Comparison of ENCODE assay signal across 22 mouse cellular contexts in genomic region chr17:59382225-59383106, GRCm38 (mm10).
DNase-seq lines count a peak whose midpoint lies in the region; ATAC-seq and TF ChIP-seq lines count a peak whose summit lies in the region.
"Had no signal": no experiment of that assay in that cellular context is flagged by ENCODE, and none has a peak within 500 bp of the region (broad histone marks: within the 10 kb centered on the region; RNA-seq: fewer than 3 reads in every experiment).

No protein-coding gene starts in this region.

- WGBS in forebrain, embryonic 16.5 days = 29% methylated on average over 7 of the region's 7 CpGs
- WGBS in forebrain, embryonic 10.5 days = 75% methylated on average over 7 of the region's 7 CpGs
- WGBS in limb, embryonic 15.5 days = 40% methylated on average over 7 of the region's 7 CpGs

- no peak for TF ChIP-seq CTCF in C2C12 (IDR thresholded peaks at IDR 0.05; ENCODE audit: control insufficient read depth, insufficient read depth, insufficient read length)
- TF ChIP-seq CTCF in Patski (IDR thresholded peaks at IDR 0.05) = no peak

- H3K4me2 ChIP-seq in forebrain, embryonic 16.5 days (ENCODE audit: low read length) = no peak overlapping the region
- peak overlapping the region; percentile 19; the same call in 1 of the 2 replicates for H3K4me2 ChIP-seq in limb, embryonic 15.5 days
- H3K4me2 ChIP-seq: heart, embryonic 11.5 days; hindbrain, embryonic 15.5 days; liver, embryonic 11.5 days; midbrain, embryonic 11.5 days; neural tube, embryonic 15.5 days had no signal

- H3K27ac ChIP-seq in forebrain, embryonic 16.5 days (ENCODE audit: low read length) = no peak overlapping the region
- no peak overlapping the region for H3K27ac ChIP-seq in forebrain, embryonic 10.5 days
- peak overlapping the region; percentile 57 for H3K27ac ChIP-seq in limb, embryonic 15.5 days
- H3K27ac ChIP-seq: gastrocnemius, adult 2 months; hindbrain, embryonic 15.5 days; neural tube, embryonic 15.5 days had no signal

- in situ Hi-C loops in Patski (cut with MboI; ENCODE audit: low pct_unique_long_range_greater_than_20kb) = no loop called here

- H3K36me3 ChIP-seq in forebrain, embryonic 16.5 days (ENCODE audit: control insufficient read depth, insufficient read depth) = no peaks in the 10 kb centered on the region
- H3K36me3 ChIP-seq in forebrain, embryonic 10.5 days (replicated peaks) = no peaks in the 10 kb centered on the region
- H3K36me3 ChIP-seq in C2C12 (ENCODE audit: control insufficient read depth, insufficient read depth) = no peaks in the 10 kb centered on the region
- H3K36me3 ChIP-seq in limb, embryonic 15.5 days = no peaks in the 10 kb centered on the region
- H3K36me3 ChIP-seq: hindbrain, embryonic 15.5 days; neural tube, embryonic 15.5 days had no signal

- no peak overlapping the region for H3ac ChIP-seq in C2C12 (ENCODE audit: control insufficient read depth, insufficient read length, low read depth)

- no peak for DNase-seq in forebrain, embryonic 10.5 days (ENCODE audit: extremely low spot score, low spot score)
- DNase-seq in Patski (ENCODE audit: low read depth, low spot score) = peak; percentile 12
- DNase-seq in retina, embryonic 14.5 days (ENCODE audit: low spot score) = no peak
- no peak for DNase-seq in ovary, postnatal 36 days (ENCODE audit: low spot score)
- DNase-seq: adrenal gland, postnatal 36 days; cerebellum, adult 11-12 months; cerebellum, postnatal 10 days; gastrocnemius, adult 2 months; kidney, adult 2 months; kidney, postnatal 14 days; lung, adult 18-20 months; lung, postnatal 10 days; right cerebral cortex, postnatal 14 days had no signal

- no peaks in the 10 kb centered on the region for H3K27me3 ChIP-seq in forebrain, embryonic 16.5 days (replicated peaks; ENCODE audit: control insufficient read depth, insufficient read depth, low read length)
- no peaks in the 10 kb centered on the region for H3K27me3 ChIP-seq in forebrain, embryonic 10.5 days (ENCODE audit: poor library complexity, severe bottlenecking)
- H3K27me3 ChIP-seq in C2C12 (ENCODE audit: control insufficient read depth, insufficient read depth, insufficient read length) (no peaks in the 10 kb centered on the region), Patski (peaks cover 10% of the 10 kb centered on the region)
- no peaks in the 10 kb centered on the region for H3K27me3 ChIP-seq in limb, embryonic 15.5 days
- H3K27me3 ChIP-seq: hindbrain, embryonic 15.5 days; neural tube, embryonic 15.5 days had no signal

- H3K9ac ChIP-seq in forebrain, embryonic 16.5 days (replicated peaks; ENCODE audit: low read depth, low read length) = no peak overlapping the region
- no peak overlapping the region for H3K9ac ChIP-seq in limb, embryonic 15.5 days
- H3K9ac ChIP-seq: hindbrain, embryonic 15.5 days; neural tube, embryonic 15.5 days had no signal

- H3K4me3 ChIP-seq in forebrain, embryonic 16.5 days (replicated peaks; ENCODE audit: low read length) = no peak overlapping the region
- H3K4me3 ChIP-seq in forebrain, embryonic 10.5 days = no peak overlapping the region
- no peak overlapping the region for H3K4me3 ChIP-seq in C2C12 (ENCODE audit: insufficient read depth, poor library complexity, severe bottlenecking)
- H3K4me3 ChIP-seq in limb, embryonic 15.5 days = no peak overlapping the region
- H3K4me3 ChIP-seq: erythroblast, embryonic 14.5 days; gastrocnemius, adult 2 months; hindbrain, embryonic 15.5 days; neural tube, embryonic 15.5 days had no signal

- CTCF ChIA-PET in Patski (lab: Charles Lee) = no interaction called here

- peak; percentile 61; the same call in 1 of the 2 replicates for ATAC-seq in forebrain, embryonic 16.5 days
- ATAC-seq in Patski = no peak
- ATAC-seq in limb, embryonic 15.5 days (ENCODE audit: insufficient number of reproducible peaks, low FRiP score, low TSS enrichment, low read depth) = peak; percentile 58; the same call in 1 of the 2 replicates

- no peaks in the 10 kb centered on the region for H3K9me3 ChIP-seq in forebrain, embryonic 16.5 days (ENCODE audit: control insufficient read depth, low read length)
- H3K9me3 ChIP-seq in forebrain, embryonic 10.5 days = no peaks in the 10 kb centered on the region
- H3K9me3 ChIP-seq in limb, embryonic 15.5 days = no peaks in the 10 kb centered on the region
- H3K9me3 ChIP-seq: hindbrain, embryonic 15.5 days; neural tube, embryonic 15.5 days had no signal

- H3K79me3 ChIP-seq in C2C12 (ENCODE audit: low read depth) = no peaks in the 10 kb centered on the region

- H3K79me2 ChIP-seq in C2C12 (ENCODE audit: control insufficient read depth, insufficient read depth) = no peaks in the 10 kb centered on the region

- POLR2A ChIA-PET in Patski (lab: Charles Lee) = no interaction called here

- H3K4me1 ChIP-seq in forebrain, embryonic 16.5 days (replicated peaks; ENCODE audit: control insufficient read depth, insufficient read depth, low read length) = peaks cover 3% of the 10 kb centered on the region; the same call in 1 of the 2 replicates
- H3K4me1 ChIP-seq in forebrain, embryonic 10.5 days = peaks cover 9% of the 10 kb centered on the region; the same call in 1 of the 2 replicates
- H3K4me1 ChIP-seq in limb, embryonic 15.5 days = peaks cover 3% of the 10 kb centered on the region; the same call in 1 of the 2 replicates
- H3K4me1 ChIP-seq: hindbrain, embryonic 15.5 days had no signal

TF ChIP-seq in C2C12, 6 proteins besides CTCF, POLR2A, EP300 and RAD21:
- TF ChIP-seq MYOG (IDR thresholded peaks at IDR 0.05; ENCODE audit: control insufficient read depth, extremely low read depth, insufficient read length) (no peak), MYOD1 (IDR thresholded peaks at IDR 0.05; ENCODE audit: control insufficient read depth, insufficient read length, low read depth) (peak; percentile 50), CEBPB (IDR thresholded peaks at IDR 0.05; ENCODE audit: low read depth) (no peak), MAX (IDR thresholded peaks at IDR 0.05) (no peak), FOSL1 (IDR thresholded peaks at IDR 0.05; ENCODE audit: insufficient read depth, low read length, poor library complexity, severe bottlenecking) (no peak), USF1 (IDR thresholded peaks at IDR 0.05; ENCODE audit: low read depth) (no peak)
